Mouse (Mus musculus): ENCODE measurements around the gene Ankrd34a.

Ankrd34a gene

GRCm38 (mm10) chr3:96606618-96607017 lies 10.2 kb downstream of the Ankrd34a start:
- DNase-seq (ENCODE audit: low read depth): no peak

DNA sequence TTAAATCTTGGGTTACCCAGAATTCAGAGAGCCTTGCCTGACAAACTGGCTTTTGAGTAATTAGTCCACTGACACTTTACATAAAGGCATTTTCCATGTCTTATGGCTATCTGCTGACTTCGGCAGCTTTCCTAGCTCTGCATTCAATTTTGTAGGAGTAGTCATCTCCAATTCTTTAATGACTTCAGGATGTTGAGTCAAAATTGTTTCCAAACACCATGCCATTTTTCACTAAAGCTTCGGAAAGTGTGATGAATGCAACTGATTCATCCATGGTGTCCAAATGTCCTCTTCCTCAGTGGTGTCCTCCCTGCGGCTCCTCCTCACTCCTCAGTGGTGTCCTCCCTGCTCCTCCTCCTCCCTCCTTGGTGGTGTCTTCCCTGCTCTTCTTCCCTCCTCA lies 21.5 kb downstream of the Ankrd34a start:
- DNase-seq (ENCODE audit: low read depth): no peak

- no peak for DNase-seq (ENCODE audit: low read depth)
Observed at GRCm38 (mm10) chr3:96623201-96623600, 26.8 kb downstream of the Ankrd34a start.

- DNase-seq (ENCODE audit: low read depth): peak; percentile 99
Observed at GRCm38 (mm10) chr3:96629729-96630600, 33.5 kb downstream of the Ankrd34a start, which contains the start of gene Rbm8a. Gene Rbm8a, plus strand, starts transcription at chr3:96629933.

DNA sequence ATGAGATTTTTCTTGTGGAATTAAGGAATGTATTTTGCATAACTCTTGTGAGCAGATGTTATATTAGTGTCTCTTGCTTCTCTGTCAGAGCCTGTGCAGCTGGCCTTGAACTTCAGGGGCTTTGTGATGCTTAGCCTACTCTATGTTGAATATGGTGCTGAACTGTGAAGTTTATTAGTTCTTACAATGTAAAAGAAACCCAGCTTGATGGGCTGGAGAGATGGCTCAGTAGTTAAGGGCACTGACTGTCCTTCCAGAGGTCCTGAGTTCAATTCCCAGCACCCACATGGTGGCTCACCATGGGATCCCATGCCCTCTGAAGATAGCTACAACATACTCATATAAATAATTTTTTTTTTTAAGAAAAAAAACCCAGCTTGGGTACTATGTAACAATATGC lies 35.6 kb downstream of the Ankrd34a start:
- no peak for DNase-seq (ENCODE audit: low read depth)

GRCm38 (mm10) chr3:96634015-96634414 lies 37.6 kb downstream of the Ankrd34a start:
- peak; percentile 13 for DNase-seq (ENCODE audit: low read depth)

- peak; percentile 72 for DNase-seq (ENCODE audit: low read depth)
Observed at GRCm38 (mm10) chr3:96634928-96635879, 38.8 kb downstream of the Ankrd34a start, which contains the start of the genes Pex11b and Gm42957. Gene Pex11b, plus strand, starts transcription at chr3:96635376. Gene Gm42957, plus strand, starts transcription at chr3:96635474.

DNA sequence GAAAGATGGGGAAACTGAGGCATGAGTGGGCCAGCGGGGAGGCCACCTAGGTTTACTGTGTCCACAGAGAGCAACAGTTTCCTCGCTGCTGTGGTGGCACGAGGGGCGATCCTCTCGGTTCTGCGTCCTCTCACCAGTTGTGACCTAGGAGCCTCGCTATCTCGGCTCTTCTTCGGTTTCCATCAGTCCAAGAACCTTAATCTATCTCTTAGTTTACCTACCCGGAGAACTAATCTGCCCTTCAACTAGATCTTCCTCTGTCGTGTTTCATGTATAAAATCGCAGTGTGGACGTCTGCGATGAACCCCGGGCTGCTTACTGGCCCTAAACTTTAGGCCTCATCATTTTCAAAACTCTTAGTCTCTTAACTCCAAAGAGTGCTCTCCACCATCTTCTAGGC lies 39.5 kb downstream of the Ankrd34a start:
- peak; percentile 16 for DNase-seq (ENCODE audit: low read depth)

- no peak for DNase-seq (ENCODE audit: low read depth)
Observed at GRCm38 (mm10) chr3:96636448-96636847, 40.0 kb downstream of the Ankrd34a start.

DNA sequence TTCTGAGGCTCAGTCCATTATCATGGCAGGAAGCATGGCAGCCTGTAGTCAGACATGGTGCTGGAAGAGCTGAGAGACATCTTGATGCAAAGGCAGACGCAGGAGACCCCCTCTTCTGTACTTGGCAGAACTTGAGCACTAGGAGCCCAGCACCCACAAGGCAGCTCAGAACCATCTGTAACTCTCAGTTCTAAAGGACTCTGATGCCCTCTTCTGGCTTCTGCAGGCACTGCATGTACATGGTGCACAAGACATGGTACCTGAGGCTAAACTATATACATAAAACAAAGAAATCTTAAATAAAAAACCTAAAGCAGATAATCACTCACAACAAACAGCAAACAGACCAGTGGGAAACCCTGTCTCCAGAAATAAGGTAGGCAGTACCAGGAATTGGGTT lies 42.8 kb downstream of the Ankrd34a start:
- DNase-seq (ENCODE audit: low read depth): peak; percentile 61

- DNase-seq (ENCODE audit: low read depth): peak; percentile 28
Observed at GRCm38 (mm10) chr3:96645018-96645649, 48.7 kb downstream of the Ankrd34a start, which contains the start of gene Itga10. Gene Itga10, plus strand, starts transcription at chr3:96645584.

DNA sequence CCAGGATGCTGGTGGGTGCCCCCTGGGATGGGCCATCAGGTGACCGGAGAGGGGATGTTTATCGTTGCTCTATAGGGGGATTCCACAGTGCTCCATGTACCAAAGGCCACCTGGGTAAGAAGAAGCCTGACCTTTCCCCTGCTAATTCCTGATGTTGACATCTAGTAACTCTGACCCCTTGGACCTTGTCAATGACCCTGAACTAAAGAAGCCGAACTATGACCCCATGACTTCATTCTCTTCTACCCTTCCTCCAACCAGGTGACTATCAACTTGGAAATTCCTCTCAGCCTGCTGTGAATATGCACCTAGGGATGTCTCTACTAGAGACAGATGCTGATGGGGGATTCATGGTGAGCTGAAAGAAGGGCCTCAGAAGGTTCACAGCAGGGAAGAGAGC lies 50.9 kb downstream of the Ankrd34a start:
- no peak for DNase-seq (ENCODE audit: low read depth)

All from c-Kit-positive CD71-positive TER-119-negative erythroid progenitor cells, embryonic 14.5 days (primary cell).